Mouse (Mus musculus) erythroblast, embryonic 14.5 days (primary cell): ENCODE data around the gene Lrrk1.

Experiments
- GATA1 ChIP-seq: IDR thresholded peaks from 2 replicates; pipeline ENCODE4 v1.6.1; 2012; ENCODE audit warnings: low read length, inconsistent platforms, mixed read lengths
- TAL1 ChIP-seq: IDR thresholded peaks from 3 replicates; pipeline ENCODE4 v1.6.1; 2012; ENCODE audit warnings: low read length, inconsistent platforms, mixed read lengths

GRCm38 (mm10) chr7:66215911-66216310 lies 172.2 kb downstream of the Lrrk1 start:
- TF ChIP-seq GATA1, result no peak
- no peak for TF ChIP-seq TAL1
